7 mouse cellular contexts compared by ENCODE assay signal in the genomic region with DNA sequence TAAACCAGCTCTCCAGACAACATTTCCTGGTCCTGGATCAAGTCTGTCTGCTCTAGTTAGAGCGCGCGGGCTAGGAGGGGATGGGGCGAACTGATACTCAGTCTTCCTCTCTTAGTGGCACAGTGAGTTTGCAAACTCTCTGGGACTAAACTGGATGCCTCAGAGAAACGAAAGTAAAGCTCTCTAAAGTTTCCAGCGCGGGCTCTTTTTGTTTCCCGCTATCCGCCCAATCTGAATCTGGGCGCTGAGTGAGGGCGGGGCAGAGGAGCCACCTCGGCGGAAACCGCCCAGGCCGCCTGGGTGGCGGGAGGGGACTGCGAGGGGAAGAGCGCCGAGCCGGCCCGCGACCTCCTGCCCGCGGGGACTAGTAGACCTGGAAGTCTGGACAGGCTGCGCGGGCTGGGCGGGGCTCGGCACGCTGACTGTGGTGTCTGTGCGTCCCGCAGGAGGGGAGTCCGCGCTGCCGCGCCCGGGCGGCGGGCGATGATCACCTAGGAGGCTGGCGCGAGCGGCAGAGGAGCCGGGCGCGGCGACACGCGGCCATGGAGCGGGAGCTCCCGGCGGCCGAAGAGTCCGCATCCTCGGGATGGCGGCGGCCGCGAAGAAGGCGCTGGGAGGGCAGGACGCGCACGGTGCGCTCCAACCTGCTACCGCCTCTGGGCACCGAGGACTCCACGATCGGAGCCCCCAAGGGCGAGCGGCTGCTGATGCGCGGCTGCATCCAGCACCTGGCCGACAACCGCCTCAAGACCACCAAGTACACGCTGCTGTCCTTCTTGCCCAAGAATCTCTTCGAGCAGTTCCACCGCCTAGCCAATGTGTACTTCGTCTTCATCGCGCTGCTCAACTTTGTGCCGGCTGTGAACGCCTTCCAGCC. TPM values are rescaled to one million over a fixed set of nuclear protein-coding genes. Genes with fewer than 3 reads are reported as not detected.
DNase-seq lines count a peak whose midpoint lies in the region; ATAC-seq and TF ChIP-seq lines count a peak whose summit lies in the region.

No protein-coding gene starts in this region.

- no peak for TF ChIP-seq CTCF in cortical plate, adult 2 months (IDR thresholded peaks at IDR 0.05; ENCODE audit: extremely low read depth, insufficient read depth, low read length)
- no peak for TF ChIP-seq CTCF in liver, adult 2 months (IDR thresholded peaks at IDR 0.05; ENCODE audit: low read depth, low read length)
- TF ChIP-seq CTCF in midbrain, postnatal 0 days (IDR thresholded peaks at IDR 0.05), result no peak

- no peaks in the 10 kb centered on the region for H3K36me3 ChIP-seq in intestine, embryonic 14.5 days (ENCODE audit: control insufficient read depth, insufficient read depth, low read length)
- no peaks in the 10 kb centered on the region for H3K36me3 ChIP-seq in liver, adult 2 months (ENCODE audit: control insufficient read depth, insufficient read depth, low read length)
- no peaks in the 10 kb centered on the region for H3K36me3 ChIP-seq in midbrain, postnatal 0 days (ENCODE audit: insufficient read depth, low read length)

- no peaks in the 10 kb centered on the region for H3K79me2 ChIP-seq in liver, adult 2 months (ENCODE audit: control insufficient read depth, insufficient read depth, low read length)

- intact Hi-C loops in gastrocnemius, postnatal 36 days (cut with DNase I), result no loop called here

- H3K4me3 ChIP-seq in cortical plate, adult 2 months (ENCODE audit: insufficient read depth, low read length), result peak overlapping the region; percentile 87
- peak overlapping the region; percentile 65 for H3K4me3 ChIP-seq in intestine, embryonic 14.5 days (ENCODE audit: low read depth, low read length)
- peak overlapping the region; percentile 68 for H3K4me3 ChIP-seq in liver, adult 2 months (ENCODE audit: insufficient read depth, low read depth, low read length)
- H3K4me3 ChIP-seq in midbrain, postnatal 0 days (ENCODE audit: low read depth, low read length), result peak overlapping the region; percentile 78

- H3K27me3 ChIP-seq in intestine, embryonic 14.5 days (replicated peaks; ENCODE audit: control insufficient read depth, insufficient read depth, low read length), result no peaks in the 10 kb centered on the region
- 0 out of 2 replicates have a peak, but pooled peaks cover 2% of the 10 kb centered on the region for H3K27me3 ChIP-seq in liver, adult 2 months (ENCODE audit: control insufficient read depth, insufficient read depth, low read length)
- H3K27me3 ChIP-seq in midbrain, postnatal 0 days (ENCODE audit: insufficient read depth, low read length), result no peaks in the 10 kb centered on the region

- peak overlapping the region; percentile 53 for H3K4me2 ChIP-seq in intestine, embryonic 14.5 days (ENCODE audit: low read length)
- peak overlapping the region; percentile 91 for H3K4me2 ChIP-seq in midbrain, postnatal 0 days (ENCODE audit: low read depth, low read length, poor library complexity, severe bottlenecking)

- WGBS in intestine, embryonic 14.5 days, result 0% methylated on average over 80 of the region's 81 CpGs
- under 1% methylated on average over 81 of the region's 81 CpGs for WGBS in liver, adult 2 months
- whole genome bisulfite sequencing in midbrain, postnatal 0 days, result 1% methylated on average over 71 of the region's 81 CpGs

- H3K9me3 ChIP-seq in intestine, embryonic 14.5 days (ENCODE audit: control insufficient read depth, low read length), result no peaks in the 10 kb centered on the region
- H3K9me3 ChIP-seq in midbrain, postnatal 0 days (ENCODE audit: low read length), result no peaks in the 10 kb centered on the region

- ATAC-seq in intestine, embryonic 14.5 days (replicated peaks; ENCODE audit: low FRiP score, low TSS enrichment, low read depth), result peak; percentile 94
- peak; percentile 80 for ATAC-seq in midbrain, postnatal 0 days (ENCODE audit: low FRiP score)

- H3K9ac ChIP-seq in intestine, embryonic 14.5 days (ENCODE audit: low read length), result peak overlapping the region; percentile 58
- peak overlapping the region; percentile 51 for H3K9ac ChIP-seq in liver, adult 2 months (ENCODE audit: low read depth, low read length)
- peak overlapping the region; percentile 61 for H3K9ac ChIP-seq in midbrain, postnatal 0 days (replicated peaks; ENCODE audit: low read length, poor library complexity, severe bottlenecking)

- H3K4me1 ChIP-seq in cortical plate, adult 2 months (ENCODE audit: control insufficient read depth, insufficient read depth, low read length), result no peaks in the 10 kb centered on the region
- H3K4me1 ChIP-seq in intestine, embryonic 14.5 days (replicated peaks; ENCODE audit: control insufficient read depth, insufficient read depth, low read length), result no peaks in the 10 kb centered on the region; the same call in 1 of the 2 replicates
- H3K4me1 ChIP-seq in liver, adult 2 months (ENCODE audit: control insufficient read depth, insufficient read depth, low read length), result peaks cover 2% of the 10 kb centered on the region; the same call in 1 of the 2 replicates
- H3K4me1 ChIP-seq in midbrain, postnatal 0 days (ENCODE audit: insufficient read depth, low read length), result no peaks in the 10 kb centered on the region

- H3K27ac ChIP-seq in cortical plate, adult 2 months (ENCODE audit: insufficient read depth, low read length), result peak overlapping the region; percentile 72
- peak overlapping the region; percentile 57 for H3K27ac ChIP-seq in intestine, embryonic 14.5 days (ENCODE audit: low read depth)
- no peak overlapping the region for H3K27ac ChIP-seq in liver, adult 2 months (replicated peaks; ENCODE audit: insufficient read depth, low read depth, low read length)
- no peak overlapping the region for H3K27ac ChIP-seq in midbrain, postnatal 0 days (ENCODE audit: low read depth, low read length)

- no peak for TF ChIP-seq POLR2A in cortical plate, adult 2 months (IDR thresholded peaks at IDR 0.05; ENCODE audit: extremely low read depth, insufficient read depth, low read length)
- no peak for TF ChIP-seq POLR2A in liver, adult 2 months (IDR thresholded peaks at IDR 0.05; ENCODE audit: extremely low read depth, insufficient read depth, low read length)

- peak; percentile 50 for DNase-seq in adipocyte (ENCODE audit: low spot score)
- peak; percentile 50 to 53 for DNase-seq in gastrocnemius, postnatal 36 days
- DNase-seq in intestine, embryonic 14.5 days (ENCODE audit: low spot score), result peak; percentile 80
- DNase-seq in liver, adult 2 months (ENCODE audit: extremely low read depth, low read depth, low spot score), result no peak
- DNase-seq in midbrain, postnatal 0 days (ENCODE audit: low spot score), result peak; percentile 26
- peak; percentile 18 to 47 for DNase-seq in spleen, postnatal 10 days (ENCODE audit: low spot score in 2 of 2)

RNA-seq across cellular contexts. Expression of gene Atp10a, which starts 2.2 kb away (rescaled TPM):
- polyA plus RNA-seq in cortical plate, adult 2 months (2012; rRNA removed), result 7.7 and 9.2 TPM in 2 replicates
- 1 to 10 TPM; 1.6 to 2.1 TPM for total RNA-seq in gastrocnemius, postnatal 36 days (2021)
- 3.2 and 3.5 TPM in 2 replicates for polyA plus RNA-seq in intestine, embryonic 14.5 days (2014; fragmentation: Nextera tagmentation; extraction: Ambion mirVana)
- total RNA-seq in liver, adult 2 months (2014; rRNA removed), result 0.40 and 0.46 TPM in 2 replicates
- 0.30 and 0.35 TPM in 2 replicates for polyA plus RNA-seq in liver, adult 2 months (2012; rRNA removed)
- total RNA-seq in midbrain, postnatal 0 days (2014; rRNA removed), result 5.8 and 8.8 TPM in 2 replicates
- polyA plus RNA-seq in midbrain, postnatal 0 days (2015; fragmentation: Nextera tagmentation; extraction: Ambion mirVana), result 0.72 and 1.5 TPM in 2 replicates

Comparison
In these comparisons a context has a peak if more than half of its experiments do, and no peak if none do; other contexts are left out.
1. H3K27ac ChIP-seq: peak in cortical plate, adult 2 months (single experiment) and intestine, embryonic 14.5 days (single experiment); none in liver, adult 2 months (single experiment) and midbrain, postnatal 0 days (single experiment).
2. Peak in every context shown above with its lines, with median percentiles within 50 percentile points of each other: H3K4me3 ChIP-seq and H3K9ac ChIP-seq.